Mouse (Mus musculus) embryo, embryonic 10 days (tissue): ENCODE measurements around the gene Hmgcr.
"Not testable (repeated sequence)": the region's sequence is repeated elsewhere in the genome, so short reads cannot be mapped to it uniquely, and the experiment has no call there.

ENCODE experiments used
- DNase-seq: peaks from one replicate; pipeline ENCODE4 v3.0.0-alpha.2; 2015; ENCODE audit warnings: low spot score

The Hmgcr gene

GRCm38 (mm10) chr13:96670019-96670405, 724 bp downstream of the Hmgcr start:
- DNase-seq = no peak

- no peak for DNase-seq
Observed at GRCm38 (mm10) chr13:96664419-96664974, 6.2 kb downstream of the Hmgcr start.

DNA sequence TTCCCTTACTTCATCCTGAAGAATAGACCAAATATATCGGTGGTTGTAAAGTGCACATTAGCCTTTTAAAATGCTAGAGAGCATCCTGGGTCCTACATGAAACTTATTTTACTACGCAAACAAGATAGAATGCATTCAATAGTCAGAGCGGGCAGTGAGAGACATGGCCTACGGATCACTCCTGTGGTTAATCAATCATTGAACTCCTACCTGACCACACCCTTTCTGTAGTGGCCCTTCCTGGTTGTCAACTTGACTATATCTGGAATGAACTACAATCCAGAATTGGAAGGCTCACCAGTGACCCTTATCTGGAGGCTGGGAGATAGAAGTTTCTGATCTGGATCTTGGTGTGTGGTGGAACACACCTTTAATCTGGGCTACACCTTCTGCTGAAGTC, 7.6 kb downstream of the Hmgcr start:
- not testable (repeated sequence) for DNase-seq

DNA sequence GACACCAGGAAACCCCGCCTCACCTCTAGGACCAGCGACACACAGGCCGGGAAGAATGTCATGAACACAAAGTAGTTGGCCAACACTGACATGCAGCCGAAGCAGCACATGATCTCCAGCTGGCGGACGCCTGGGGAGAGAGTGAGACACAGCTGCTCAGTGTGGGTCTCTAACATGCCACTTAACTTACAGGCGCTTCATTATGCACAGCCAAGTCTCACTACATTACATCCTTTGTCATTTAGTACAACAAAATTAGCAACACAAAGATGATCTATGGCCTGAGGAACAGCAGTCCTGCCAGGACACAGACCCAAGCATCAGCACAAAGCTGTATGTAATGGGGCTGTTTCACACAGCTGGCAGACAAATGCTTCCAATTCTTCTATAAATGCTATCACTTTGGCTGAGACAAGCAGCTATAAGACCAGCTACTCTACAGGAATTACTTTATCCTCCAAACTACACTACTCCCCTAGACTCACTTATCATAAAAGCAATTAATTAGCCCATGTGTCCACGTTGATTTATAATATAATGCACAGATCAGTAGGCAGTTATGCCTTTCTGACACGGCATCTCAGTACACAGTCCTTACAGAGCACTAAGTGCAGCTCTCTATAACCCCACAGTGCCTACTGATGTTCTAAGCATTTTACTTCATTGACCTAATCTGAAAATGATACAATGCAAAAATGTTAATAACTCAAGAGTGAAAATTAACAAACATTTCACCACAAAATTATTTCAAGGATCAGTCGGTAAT, 10.5 kb downstream of the Hmgcr start:
- DNase-seq = no peak

DNA sequence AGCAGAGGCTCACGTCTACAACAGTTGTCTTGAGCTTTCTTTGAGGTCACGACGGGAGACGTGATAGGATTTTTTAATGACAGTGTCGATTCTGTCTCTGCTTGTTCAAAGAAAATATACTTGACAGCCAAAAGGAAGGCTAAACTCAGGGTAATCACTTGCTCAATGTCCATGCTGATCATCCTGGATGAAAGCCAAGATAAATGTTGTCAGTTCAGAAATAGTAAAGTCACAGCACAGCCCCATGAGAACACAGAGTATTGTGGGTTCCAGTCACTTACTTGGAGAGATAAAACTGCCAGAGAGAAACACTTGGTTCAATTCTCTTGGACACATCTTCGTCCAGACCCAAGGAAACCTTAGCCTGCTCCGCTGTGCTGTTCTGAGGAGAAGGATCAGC, 11.8 kb downstream of the Hmgcr start:
- no peak for DNase-seq

GRCm38 (mm10) chr13:96656673-96657072, 14.1 kb downstream of the Hmgcr start:
- DNase-seq = no peak

DNA sequence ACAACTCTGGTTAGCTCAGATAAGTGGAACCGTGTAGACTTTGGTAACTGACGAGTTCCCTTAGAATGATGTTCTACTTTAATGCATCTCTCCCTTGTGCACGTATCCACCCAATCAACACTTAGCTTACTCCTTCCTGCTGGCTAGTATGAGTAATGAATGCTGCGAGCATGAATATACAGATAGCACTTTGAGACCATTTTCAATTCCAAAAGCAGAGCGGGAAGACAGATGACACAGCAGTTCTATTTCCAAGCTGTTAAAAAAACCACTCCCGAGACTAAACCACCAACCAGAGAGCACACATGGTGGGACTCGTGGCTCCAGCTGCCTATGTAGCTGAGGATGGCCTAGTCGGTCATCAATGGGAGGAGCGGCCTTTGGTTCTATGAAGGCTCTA, 17.7 kb downstream of the Hmgcr start:
- no peak for DNase-seq

DNA sequence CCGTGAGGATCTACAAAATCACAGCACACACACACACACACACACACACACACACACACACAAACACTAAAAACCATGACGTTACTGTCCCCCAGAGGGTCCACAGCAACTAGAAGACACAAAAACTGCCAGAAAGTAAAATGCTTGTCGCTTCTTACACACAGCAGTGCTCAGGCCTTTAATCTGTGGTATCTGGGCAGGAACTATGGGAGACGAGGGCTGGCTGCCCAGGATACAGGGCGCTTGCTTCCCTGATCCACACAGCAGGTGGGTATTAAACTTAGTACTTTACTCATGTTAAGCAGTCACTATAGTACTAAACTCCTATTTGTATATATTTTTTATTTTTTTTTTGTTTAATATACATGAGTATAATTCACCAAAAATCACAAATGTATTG, 24.9 kb downstream of the Hmgcr start:
- DNase-seq = no peak

- DNase-seq = no peak
Observed at GRCm38 (mm10) chr13:96644168-96644567, 26.6 kb downstream of the Hmgcr start.

GRCm38 (mm10) chr13:96630396-96630795, 40.3 kb downstream of the Hmgcr start:
- no peak for DNase-seq

DNA sequence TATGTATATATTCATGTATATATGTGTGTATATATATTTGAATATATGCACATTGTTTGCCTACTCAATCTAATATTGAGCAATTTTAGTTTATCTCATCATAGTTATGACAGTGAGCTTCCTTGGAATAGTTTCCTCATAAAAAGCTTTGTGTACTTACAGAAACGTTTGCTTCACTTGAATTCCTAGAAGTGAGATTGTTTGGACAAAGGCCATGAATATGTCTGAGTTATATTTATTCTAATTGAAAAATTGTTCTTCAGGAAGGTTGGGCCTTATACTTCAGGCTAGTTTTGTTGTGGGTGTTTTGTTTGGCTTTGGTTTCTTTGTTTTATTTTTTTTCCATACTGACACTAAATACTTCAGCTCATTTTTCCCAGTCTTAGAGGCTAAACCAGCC, 49.8 kb downstream of the Hmgcr start:
- no peak for DNase-seq

DNA sequence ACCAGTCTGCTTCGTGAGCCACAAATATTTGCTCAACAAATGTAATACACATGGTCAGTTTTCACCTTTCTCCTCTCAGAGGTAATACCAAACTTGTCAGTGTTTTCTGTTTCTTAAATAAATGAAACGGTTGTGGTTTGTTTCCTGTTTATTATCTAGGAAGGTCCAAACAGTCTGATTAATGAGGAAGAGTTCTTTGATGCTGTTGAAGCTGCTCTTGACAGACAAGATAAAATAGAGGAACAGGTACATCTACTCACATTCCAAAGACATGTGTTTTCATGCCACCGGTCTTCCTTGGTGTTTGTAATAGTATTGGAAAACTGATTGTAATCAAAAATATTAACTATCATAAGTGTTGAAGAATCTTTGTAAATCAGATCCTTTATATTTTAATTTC, 56.1 kb downstream of the Hmgcr start:
- DNase-seq = no peak

DNA sequence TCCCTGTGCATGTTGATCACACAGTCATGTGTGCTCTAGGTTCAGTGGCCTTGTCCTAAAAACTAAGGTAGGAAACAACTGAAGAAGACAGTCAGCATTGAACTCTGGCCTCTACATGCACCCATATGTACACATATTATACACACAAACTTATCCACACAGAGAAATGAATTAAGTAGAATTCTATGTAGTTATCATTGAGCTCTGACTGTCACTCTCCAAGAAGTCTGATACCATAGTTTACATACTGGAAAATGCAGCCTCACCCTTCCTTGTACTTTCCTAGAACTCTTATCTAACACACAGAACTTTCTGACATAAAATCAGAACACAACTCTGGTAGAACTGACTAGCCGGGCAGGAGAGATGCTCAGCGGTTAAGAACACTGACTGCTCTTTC, 66.5 kb downstream of the Hmgcr start:
- DNase-seq = no peak

- no peak for DNase-seq
Observed at GRCm38 (mm10) chr13:96599182-96599581, 71.6 kb downstream of the Hmgcr start.
